Mouse (Mus musculus) v-Abl transformed pro-B cells (cell line): Measurements from ENCODE around the gene Defb45.

Experiments used
- in situ Hi-C, 2 experiments: fragments of 400-800 bp; cut with MboI; formaldehyde crosslinking; loops; one replicate each; pipeline ENCODE4 v1.15.1; 2025; ENCODE audit not compliant: unreplicated experiment in 2 of 2

Defb45 gene

DNA sequence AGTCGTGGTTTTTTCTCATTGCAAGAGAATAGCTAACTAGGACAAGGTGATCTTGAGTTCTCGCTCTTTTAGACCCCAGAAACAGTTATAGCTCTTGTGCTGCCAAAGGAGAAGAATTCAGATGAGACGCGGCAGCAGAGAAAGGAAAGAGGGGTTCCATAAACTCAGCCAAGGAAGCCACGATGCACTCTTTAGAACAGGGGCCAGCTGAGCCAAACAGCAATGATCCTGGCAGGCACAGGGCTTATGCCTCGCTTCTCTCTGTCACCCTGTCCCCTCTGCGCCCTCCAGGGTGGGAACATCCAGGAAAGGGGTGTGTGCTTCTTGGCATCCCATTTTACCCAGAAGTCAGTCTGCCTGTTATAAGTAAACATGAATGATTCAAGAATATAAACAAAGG lies at the start of gene Defb45:
TSS of gene Defb45 (minus strand) at position 101 of the 400 bp plus-strand sequence.
- in situ Hi-C loops: no loop called here

DNA sequence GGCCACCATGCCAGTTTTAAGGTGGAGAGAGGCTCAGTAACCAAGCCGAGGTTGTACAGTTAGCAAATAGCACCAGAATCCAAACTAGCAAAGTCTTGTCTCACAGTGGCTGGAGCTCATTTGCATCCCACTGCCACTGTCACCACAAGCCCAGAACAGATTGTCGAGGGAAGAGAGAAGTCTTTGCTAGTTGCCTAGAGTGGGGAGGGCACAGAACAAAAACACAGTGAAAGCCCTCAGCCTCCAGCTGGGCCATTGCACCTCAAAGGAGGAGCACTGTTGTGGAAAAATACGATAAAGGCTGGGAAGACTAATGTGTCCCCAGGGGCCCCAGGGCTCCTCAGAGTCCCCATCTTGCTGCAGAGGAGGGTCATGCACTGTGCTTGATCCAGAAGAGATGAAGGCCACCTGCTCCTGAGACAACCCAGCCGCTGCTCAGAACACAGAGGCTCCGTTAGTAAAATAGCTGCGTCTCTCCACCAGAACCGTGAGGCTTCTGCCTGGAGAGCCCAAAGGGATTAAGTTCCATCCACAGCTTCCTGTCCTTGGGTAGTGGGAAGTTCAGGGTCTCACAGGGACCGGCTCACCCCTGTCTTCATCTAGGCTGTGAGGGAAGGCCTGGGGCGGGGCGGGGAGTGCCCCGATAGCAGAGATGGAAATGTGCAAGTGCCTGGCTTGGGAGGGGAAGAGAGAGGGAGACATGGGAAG lies 40.4 kb upstream of the Defb45 start:
- in situ Hi-C loops: no loop called here

DNA sequence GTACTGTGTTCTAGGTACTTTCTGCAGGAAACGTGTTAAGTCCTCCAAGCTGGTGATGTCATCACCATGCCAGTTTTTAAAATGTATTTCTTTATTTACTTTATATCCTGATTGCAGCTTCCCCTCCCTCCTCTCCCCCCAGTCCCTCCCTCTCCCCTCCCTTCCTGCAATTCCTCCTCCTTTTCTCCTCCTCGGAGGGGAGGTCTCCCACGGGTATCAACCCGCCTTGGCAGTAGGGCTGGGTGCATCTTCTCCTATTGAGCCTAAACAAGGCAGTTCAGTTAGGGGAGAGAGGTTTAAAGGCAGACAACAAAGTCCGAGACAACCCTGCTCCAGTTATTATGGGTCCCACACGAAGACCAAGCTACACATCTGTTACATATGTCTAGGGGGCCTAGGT lies 39.7 kb upstream of the Defb45 start:
- in situ Hi-C loops: no loop called here

DNA sequence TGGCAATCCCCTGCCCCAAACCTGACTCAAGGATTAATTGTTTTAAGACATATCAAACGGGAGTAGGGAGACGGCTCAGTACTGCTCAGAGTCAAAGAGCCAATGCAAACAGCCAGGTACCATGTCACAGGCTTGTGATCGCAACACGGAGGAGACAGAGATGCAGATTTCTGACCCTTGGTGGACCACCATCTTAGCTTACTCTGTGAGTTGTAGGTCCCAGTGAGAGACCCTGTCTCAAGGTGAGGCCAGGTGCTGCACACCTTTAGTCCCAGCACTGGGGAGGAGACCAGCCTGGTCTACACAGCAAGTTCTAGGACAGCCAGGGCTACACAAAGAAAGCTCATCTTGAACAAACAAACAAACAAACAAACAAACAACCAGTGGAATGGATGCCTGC lies 38.2 kb upstream of the Defb45 start:
- in situ Hi-C loops: no loop called here

DNA sequence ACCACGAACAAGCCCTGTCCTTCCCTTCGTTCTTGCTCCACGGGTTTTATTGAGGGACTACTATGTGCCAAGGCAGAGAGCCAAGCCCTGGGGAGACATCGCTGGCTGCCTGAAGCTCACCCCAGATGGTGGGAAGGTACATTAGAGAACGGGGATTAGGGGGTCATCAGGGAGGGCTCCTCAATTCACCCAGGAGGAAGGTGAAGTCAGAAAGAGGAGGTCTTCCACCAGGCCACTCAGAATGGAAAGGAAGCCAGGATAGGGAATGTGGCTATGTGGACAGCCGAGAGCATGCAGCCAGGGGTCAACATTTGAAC lies 37.8 kb upstream of the Defb45 start:
- in situ Hi-C loops: no loop called here

DNA sequence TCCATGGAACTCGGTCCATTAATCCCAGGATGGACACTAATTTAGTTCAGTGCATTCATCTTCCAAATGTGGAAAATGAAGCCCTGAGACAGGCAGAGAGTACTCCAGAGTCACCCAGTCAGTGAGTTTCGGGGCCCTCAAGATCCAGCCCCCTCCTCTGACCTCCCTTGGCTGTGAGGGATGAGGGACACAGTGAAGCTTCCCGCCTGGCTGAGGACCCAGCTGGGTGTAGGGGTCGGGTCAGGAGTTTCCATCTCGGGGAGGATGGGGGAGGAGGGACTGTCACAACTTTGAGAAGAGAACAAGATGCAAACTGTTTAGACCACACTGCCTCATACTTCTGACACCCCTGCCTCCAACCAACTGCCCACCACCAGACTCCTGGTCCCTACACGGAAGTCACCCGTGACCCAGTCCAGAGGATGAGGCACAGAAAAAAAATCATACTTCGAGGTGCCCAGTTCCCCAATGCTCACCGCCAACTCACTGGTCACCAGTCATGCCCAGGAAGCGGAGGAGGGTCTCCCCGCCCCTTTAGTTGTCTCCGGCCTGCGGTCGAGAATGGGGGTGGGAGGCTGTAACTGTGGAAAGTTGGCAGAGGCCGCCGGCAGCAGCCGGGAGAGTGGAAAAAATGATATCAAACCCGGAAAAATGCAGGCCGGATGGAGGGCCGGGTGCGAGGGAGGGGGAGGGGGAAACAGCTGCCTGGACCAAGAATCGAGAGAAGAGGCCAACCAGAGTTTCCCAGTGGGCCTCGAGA lies 37.2 kb upstream of the Defb45 start:
- in situ Hi-C loops: no loop called here

DNA sequence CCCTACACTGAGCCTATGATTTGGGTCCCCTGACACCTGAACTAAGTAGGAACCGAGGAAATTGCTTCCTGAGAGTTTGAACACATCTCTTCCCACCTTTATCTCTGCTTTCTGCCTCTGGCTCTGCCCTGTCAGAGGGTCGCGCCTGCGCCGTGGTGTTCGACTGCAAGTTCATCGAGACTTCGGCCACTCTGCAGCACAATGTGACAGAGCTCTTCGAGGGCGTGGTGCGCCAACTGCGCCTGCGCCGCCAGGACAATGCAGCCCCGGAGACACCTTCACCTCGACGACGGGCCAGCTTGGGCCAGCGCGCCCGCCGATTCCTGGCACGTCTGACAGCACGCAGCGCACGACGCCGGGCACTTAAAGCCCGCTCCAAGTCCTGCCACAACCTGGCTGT lies 35.1 kb upstream of the Defb45 start:
- in situ Hi-C loops: no loop called here

DNA sequence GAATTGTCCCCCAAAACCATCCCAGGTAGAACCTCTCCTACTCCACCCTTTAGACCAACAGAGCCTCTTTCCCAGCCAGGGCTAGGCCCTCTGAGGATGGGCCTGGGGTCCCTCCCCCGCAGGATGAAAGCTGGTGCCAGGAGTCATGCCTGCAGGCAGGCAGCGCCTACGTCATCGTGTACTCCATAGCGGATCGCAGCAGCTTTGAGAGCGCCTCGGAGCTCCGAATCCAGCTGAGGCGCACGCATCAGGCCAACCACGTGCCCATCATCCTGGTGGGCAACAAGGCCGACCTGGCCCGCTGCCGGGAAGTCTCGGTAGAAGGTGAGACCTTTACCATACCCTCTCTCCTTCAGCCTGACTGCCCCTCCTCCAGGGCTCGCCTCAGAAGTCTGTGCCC lies 34.1 kb upstream of the Defb45 start:
- in situ Hi-C loops: no loop called here

DNA sequence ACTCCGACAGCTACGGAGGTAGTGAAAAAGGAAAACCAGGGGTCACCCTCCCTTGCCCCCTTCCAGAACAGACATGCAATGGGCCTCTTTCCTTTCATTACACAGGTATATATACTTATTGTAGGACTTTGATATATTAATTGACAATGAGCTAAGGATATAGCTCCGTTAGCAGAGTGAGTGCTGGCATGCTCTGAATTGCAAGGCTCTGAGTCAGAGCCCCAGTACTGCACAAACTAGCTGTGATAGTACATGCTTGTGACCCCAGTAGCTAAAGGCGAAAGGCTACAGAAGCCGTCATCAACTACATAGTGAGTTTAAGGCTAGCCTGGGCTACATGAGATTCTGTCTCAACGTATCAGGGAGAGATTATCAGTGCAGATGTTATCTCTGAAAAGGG lies 30.7 kb upstream of the Defb45 start:
- in situ Hi-C loops: no loop called here

DNA sequence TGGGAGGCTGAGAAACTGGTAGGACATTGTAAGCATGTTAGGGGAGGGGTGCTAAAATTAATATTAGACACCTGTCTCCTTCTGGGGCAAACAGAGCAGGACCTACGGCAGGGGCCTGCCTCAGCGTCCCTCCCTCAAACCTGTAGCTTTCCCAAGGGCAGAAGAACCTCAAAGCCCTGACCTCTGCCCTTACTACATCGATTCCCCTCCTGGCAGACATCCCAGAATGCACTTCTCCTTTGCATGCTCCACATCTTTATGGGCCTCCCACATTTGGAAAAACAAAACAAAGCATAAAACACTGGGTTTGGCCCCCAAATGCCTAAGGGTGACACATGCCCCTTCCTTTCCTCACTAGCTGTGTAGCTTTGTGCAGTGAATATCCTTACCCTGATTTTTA lies 30.0 kb upstream of the Defb45 start:
- in situ Hi-C loops: no loop called here

DNA sequence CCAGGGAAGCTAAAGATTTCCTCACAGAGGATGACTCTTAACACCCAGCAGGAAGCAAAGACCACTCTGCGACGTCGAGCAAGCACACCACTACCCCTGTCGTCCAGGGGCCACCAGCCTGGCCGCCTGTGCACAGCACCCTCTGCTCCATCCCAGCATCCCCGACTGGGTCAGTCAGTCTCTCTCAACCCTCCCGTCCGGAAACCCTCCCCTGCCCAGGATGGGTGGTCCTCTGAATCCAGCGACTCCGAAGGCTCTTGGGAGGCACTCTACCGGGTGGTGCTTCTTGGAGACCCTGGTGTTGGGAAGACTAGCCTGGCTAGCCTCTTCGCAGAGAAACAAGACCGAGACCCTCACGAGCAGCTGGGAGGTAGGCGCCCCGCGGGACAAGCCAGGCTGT lies 28.9 kb upstream of the Defb45 start:
- in situ Hi-C loops: no loop called here

DNA sequence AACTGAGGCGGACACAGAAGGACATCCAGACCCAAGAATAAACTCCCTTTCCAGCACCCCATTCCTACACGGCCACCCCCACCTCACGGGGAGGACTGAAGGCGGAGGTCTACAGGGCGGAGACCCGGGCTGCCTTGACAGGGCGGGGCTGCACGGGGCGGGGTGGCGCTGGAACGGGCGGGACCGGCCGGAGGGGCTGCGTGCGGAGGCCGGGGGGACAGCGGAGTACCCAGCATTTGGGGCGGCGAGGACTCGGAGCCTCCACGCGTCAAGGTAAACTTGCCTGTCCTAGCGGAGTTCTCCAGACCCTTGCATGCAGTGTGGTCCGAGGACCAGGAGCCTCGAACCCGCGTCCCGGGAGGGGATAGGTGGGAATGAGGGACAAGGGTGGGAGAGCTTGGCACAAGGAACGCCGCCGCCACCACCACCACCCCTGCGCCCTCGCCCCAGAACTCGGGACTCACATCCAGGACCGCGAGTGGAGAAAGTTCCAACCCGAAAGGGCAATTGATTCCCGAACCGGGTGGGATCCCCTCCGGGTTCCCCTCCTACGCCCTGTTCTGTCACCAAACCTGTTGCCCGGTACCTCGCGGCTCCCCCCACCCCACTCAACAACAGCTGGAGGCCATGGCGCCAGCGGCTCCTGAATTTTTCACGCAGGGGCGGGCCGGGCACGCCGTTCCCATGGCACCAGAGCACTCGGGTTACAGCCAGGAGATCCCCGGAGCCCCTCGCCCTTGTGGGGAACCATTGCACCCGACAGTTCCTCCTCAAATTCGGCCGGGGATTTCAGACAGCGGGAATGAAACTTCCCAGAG lies 27.8 kb upstream of the Defb45 start, which contains the start of gene Rem1:
TSS of gene Rem1 (plus strand) at position 178 of the 818 bp plus-strand sequence.
- in situ Hi-C loops: no loop called here

DNA sequence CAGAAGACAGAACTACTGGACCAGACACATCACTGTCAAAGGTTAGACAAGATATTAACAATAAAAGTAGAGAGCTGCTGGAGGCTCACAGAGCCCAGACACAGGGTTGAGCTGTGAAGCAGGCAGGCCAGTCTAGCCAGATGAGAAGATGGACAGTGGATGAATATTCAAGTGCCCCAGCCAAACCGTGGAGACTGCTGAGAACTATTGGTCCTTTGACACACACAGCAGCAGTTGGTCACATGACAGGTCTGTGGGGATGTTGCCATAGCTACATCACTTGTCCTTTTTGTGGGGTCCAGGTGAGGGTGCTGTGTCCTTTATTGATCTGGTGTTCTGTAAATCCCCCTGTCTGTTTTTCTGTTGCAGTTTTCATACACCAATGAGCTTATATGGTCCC lies 26.1 kb upstream of the Defb45 start:
- in situ Hi-C loops: no loop called here

DNA sequence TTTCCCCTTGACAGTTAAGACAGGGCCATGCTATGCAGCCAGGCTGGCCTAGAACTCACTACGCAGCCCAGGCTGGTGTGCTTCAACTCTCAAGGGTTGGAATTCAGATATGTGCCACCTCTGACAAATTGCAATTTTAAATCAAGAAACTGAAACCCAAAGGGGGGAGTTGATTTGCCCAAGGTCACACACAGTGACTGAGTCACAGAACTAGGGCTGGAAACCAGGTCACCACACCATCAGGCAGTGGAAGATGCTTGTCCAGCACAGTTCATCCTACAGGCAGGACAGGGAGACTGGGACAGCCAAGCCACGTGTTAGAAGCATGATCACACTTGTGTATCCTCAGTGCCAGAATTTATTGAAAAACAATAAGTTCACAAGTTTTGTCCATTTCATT lies 25.4 kb upstream of the Defb45 start:
- in situ Hi-C loops: no loop called here

DNA sequence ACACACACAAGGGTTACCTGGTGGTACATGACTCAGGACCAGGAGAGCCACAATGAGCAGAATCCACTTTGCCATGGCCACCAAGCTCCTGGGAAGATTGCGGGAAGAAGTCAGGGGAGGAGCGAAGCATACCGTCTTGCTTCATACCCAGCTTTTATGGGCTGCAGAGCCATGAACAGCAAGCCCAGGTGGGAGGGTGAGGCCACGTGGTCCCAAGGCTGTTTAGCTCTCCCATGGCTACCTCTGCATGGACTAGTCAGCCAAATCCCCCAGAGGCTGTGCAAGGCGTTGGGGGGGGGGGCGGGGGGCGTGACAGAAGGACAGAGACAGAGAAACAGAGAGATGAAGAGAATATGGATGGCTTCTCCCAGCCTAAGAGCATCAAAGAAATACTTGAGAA lies 23.8 kb upstream of the Defb45 start, which contains the start of gene Defb25:
TSS of gene Defb25 (minus strand) at position 101 of the 400 bp plus-strand sequence.
- in situ Hi-C loops: no loop called here

DNA sequence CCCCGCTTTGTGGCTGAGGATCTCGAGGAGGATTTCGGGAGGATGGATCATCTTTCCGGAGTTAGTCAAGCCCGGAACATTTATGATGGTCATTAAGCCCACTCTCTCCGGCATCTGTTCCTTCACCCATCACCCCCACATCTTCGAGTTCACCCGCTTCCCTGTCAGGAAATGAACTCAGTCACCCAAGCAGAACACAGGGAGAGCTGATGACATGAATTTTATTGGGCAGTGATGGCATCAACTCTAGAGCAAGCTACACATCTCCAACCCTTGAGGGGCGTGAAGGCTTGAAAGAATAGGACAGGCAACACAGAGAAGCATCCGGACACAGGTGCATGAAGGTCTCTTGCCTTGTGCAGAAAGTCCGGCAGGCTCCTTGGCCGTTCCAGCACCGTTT lies 23.0 kb upstream of the Defb45 start:
- in situ Hi-C loops: no loop called here

DNA sequence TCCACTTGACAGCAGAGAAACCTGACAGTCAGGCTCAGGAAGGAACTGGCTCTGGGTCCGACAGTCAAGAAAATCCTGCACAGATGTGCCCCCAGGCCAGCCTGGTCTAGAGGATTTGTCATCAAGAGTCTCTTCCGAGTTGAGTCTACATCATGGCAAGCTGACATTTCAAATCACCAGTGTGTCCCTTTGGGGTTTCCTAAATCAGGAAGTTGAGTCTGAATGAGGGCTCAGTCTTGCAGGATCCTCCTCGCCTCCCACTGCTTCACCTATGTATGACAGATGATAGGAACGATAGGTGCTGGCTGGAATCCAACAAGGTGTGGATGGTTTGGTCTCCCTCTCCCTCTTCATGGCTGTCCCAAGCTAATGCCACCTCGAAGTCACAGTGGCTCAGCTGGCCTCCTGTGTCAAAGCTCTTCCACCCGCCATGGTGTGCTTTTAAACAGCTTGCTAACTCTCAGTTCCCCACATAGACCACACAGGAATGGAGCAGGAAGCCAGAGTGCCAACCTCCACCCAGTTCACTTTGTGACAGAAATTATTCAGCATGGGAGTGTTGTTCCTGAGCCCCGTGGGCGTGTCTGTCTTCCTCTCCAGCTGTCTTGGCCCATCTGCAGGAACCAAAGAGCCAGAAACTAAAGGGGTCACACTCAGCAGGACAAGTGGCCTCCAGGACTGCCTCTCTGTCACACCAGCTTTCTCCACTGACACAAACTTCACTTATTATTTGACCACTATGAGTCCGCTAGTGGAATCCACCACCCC lies 21.4 kb upstream of the Defb45 start:
- in situ Hi-C loops: no loop called here

DNA sequence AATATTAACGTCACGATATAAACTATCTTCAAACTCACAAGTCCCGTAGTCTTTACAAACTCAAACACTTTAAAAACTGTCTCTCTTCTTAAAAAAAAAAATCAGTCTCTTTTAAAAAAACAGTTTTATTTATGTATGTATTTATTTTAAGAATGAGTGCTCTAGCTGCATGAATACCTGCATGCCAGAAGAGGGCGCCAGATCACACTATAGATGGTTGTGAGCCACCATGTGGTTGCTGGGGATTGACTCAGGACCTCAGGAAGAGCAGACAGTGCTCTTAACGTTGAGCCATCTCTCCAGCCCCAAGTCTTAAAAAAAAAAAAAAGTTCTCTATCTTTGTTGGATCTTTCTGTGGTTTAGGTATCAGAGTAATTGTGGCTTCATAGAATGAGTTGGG lies 18.2 kb upstream of the Defb45 start:
- in situ Hi-C loops: loop anchor here (5.0 to 10.0 kb wide), 3 partner anchors 77 to 317 kb away; partner anchors contain the start of genes Bcl2l1 (in 2 of the 2) and Foxs1 (in 2 of the 2)

DNA sequence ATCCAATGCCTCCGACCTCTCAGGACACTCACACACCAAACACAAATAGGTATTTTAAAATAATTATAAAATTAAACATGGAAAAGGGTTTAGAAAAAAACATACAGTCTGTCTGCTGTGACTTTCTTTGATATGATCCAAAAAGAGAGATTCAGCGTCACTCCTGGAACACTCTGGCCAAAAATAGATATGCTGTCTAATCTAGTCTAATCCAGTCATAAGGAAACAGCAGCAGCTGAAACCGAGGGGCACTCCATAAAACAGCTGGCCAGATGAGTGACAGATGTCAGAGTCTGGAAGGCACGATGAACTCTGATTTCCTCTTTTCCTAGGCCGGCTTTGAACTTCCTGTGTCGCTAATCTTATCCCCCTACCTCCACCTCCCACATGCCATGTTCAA lies 17.3 kb upstream of the Defb45 start:
- in situ Hi-C loops: loop anchor here (5.0 to 10.0 kb wide), 3 partner anchors 78 to 318 kb away; partner anchors contain the start of genes Bcl2l1 (in 2 of the 2) and Foxs1 (in 2 of the 2)

DNA sequence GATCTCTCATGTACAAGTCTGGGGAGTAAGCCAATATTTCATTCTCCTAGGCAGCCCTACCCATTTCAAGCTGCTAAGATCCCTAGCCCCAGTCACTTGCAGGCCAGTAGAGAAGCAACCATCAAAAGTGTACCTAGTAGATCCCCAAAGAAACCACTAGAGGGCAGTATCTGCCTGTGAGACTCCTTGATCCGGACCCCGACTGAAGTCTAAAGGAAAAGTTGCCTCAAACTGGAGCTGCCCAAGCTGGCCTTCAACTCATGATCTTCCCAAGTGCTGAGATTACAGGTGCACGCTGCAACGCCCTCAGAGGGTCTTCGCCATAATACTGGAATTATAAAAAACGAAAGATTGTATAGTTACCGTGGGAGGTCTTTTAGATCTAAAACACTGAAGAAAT lies 16.4 kb upstream of the Defb45 start:
- in situ Hi-C loops: loop anchor here (5.0 to 10.0 kb wide), 3 partner anchors 79 to 319 kb away; partner anchors contain the start of genes Bcl2l1 (in 2 of the 2) and Foxs1 (in 2 of the 2)
